Mouse (Mus musculus): Measurements from ENCODE around the gene Csrnp3.
A peak's percentile ranks its signal among the peaks of the same experiment; 100 is the strongest.

Csrnp3 gene

DNA sequence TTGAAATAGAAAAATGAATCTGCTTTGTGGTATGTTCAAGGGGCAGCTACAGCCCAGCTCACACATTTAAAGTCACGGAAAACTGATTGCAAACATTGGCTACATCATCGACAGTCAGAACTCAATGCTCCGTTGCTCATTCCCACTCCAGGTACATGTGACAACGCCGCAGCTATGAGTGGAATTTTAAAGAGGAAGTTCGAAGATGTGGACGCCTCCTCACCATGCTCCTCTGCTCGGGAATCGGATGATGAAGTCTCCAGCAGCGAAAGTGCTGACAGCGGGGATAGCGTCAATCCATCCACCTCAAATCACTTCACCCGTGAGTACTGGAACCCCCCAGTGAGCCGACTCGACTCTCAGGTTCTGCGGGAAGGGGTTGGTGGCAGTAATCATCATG is 103.2 kb downstream of the Csrnp3 start:
- no peak for DNase-seq (ENCODE audit: low read depth, low spot score)

GRCm38 (mm10) chr2:65953726-65954340 is 108.3 kb downstream of the Csrnp3 start:
- DNase-seq (ENCODE audit: low read depth, low spot score): no peak

DNA sequence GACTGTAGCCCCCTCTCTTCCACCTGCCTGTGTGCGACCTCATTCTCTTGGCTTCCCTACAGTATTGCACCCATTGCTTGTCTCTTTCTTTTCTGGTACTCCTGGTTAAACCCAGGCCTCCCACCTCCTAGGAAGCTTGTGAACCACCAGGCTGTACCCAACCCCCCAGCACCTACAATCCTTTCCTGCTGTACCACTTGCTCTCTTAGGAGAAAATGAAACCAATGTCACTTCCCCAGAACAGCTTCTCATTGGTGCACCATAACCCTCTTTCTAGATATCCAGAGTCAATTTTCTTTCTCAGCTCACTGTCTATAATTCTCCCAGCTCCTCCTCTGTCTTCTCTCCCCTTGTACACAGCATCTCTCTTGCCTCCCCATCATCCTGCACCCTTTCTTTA is 110.2 kb downstream of the Csrnp3 start:
- no peak for DNase-seq (ENCODE audit: low read depth, low spot score)

DNA sequence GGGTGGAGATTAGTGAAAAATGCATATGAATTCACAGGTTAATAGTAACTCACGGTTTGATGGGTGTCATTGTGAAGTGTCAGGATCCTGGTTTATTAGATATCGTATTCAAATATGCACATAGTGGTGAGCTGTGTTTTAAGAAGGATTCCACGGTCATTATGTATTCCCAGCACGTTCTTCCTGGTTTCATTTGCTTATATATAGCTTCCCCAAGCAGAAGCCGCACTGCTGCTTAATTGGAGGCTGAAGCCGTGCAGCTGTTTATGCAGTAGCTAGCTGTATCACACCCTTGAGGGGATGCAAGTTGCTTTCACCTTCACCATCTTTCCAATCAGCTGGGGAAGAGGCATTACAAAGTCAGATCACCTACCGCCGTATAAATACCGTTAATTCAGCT is 111.2 kb downstream of the Csrnp3 start:
- no peak for DNase-seq (ENCODE audit: low read depth, low spot score)

DNA sequence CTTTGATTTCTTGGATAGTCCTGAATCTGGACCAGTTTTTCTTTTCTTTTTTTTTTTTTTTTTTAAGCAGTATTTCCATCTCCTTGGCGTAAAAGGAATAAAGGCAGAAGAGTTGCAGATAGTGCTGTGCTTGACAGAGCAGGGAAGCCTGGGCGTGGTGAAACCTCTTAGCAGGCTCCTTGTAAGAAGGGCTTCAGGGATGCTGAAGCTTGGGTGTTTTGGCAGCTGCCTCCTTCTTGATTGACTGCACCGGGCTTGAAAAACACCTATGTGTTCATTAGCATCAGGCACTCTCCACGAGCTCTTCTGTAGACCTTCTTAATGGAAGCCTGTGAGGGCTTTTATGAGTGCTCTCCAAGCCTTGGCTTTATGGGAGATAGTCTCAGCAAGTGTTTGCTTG is 117.9 kb downstream of the Csrnp3 start:
- DNase-seq (ENCODE audit: low read depth, low spot score): no peak

GRCm38 (mm10) chr2:65968810-65969209 is 123.2 kb downstream of the Csrnp3 start:
- DNase-seq (ENCODE audit: low read depth, low spot score): no peak

DNA sequence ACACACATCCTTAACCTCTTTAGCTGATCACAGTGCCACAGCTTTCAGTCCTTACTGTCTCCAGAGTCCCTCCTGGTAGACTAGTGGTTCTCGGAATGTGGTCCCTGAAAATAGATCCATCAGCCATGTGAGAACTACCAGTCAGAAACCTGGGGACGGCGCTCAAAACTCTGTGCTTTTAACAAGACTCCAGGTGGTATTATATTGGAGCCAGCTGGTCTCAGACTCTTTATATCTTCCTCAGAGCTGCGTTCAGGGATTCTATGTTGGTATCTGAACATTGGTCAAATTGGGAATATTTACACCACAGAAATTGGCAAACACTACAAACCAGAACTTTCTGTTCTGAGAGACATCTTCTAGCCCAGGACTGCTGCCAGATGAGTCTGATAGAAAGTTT is 128.3 kb downstream of the Csrnp3 start:
- no peak for DNase-seq (ENCODE audit: low read depth, low spot score)

GRCm38 (mm10) chr2:65975383-65975782 is 129.8 kb downstream of the Csrnp3 start:
- no peak for DNase-seq (ENCODE audit: low read depth, low spot score)

GRCm38 (mm10) chr2:65979338-65980053 is 133.9 kb downstream of the Csrnp3 start:
- DNase-seq (ENCODE audit: low read depth, low spot score): no peak

DNA sequence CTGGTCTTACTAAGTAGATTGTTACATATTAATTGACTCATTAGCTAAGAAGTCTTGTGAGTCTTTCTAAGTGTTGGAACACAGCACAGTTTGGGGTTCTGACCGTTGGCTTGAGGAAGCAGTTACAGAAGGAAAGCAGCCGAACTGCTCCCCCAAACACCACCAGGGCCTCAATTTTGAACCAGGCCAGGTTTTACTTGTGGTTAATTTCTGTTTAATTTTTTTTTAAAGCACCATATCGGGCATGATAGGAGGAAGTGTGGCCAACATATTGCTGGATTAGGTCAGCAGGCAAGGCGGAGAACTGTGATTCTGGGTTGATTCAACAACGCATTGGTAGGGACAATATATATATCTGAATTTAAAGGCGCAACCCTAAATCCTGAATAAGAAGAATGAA is 135.9 kb downstream of the Csrnp3 start:
- no peak for DNase-seq (ENCODE audit: low read depth, low spot score)

DNA sequence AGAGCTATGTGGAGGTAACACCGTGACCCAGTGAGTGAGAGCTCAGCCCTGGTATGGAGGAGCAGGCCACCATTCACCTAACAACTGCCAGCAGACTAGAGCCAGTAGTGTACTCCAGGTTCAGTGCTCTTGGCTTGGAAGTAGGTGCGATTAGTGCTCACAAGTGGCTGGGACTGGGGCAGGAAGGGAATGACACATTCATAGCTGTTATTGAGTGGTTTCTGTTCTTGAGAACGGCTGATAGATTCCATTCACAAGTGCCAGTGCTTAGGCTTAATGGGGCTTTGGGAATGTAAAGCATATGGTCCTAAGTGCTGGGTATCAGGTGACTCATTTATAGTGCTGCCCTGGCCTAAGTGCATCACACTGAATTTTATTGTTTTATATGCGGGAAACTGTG is 136.4 kb downstream of the Csrnp3 start:
- DNase-seq (ENCODE audit: low read depth, low spot score): no peak

DNA sequence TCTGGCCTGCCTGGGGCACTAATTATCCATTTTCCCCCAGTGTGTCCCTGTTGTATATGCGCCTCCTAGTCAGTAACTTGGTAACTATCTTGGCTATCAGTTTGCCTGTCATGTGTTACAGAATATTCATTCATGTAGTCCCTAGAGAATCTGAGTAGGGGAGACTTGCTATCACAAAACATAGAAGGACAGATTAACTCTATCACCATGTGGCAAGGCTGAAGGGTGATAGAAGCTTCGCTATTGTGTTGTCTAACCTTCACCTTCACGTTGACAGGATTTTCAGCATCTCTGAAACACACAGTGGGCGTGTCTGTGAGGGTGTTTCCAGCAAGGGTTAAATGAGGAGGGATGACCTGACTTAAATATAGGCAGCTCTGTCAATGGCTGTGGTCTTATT is 140.1 kb downstream of the Csrnp3 start:
- DNase-seq (ENCODE audit: low read depth, low spot score): no peak

DNA sequence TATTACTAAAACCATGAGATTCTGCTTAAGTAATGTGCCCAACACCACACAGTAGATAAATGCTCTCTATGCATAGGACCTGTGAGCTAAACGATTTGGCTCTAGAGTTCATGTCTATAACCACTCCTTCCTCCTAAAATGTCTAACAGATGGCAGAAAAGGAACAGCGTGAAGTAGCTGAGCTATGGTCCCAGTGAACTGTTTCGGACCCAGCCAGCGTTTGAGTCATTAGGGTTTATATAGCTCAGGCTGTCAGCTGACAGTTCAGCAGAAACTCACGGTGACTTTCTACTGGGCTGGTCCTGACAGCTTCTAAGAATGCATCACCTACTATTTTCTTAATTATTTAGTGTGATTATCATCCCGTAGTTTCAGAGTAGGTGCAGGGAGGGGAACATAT is 141.5 kb downstream of the Csrnp3 start:
- no peak for DNase-seq (ENCODE audit: low read depth, low spot score)

DNA sequence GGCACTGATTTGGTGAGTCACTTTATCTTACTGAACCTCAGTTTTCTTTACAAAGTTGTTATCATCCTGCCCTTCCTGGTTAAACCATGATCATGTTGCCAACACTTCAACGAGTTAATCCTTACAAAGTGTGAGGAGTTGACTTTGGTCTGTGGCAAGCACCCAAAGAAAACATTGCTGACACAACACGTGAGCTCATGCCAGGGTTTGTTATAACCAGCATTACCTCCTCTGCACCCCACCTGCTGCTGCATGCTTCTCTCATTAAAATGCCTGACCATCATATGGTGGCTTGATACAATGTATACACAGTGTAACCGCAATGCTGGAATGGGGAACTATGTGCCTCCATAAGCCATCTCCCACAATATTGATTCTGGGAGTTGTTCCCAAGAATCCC is 142.0 kb downstream of the Csrnp3 start:
- DNase-seq (ENCODE audit: low read depth, low spot score): no peak

DNA sequence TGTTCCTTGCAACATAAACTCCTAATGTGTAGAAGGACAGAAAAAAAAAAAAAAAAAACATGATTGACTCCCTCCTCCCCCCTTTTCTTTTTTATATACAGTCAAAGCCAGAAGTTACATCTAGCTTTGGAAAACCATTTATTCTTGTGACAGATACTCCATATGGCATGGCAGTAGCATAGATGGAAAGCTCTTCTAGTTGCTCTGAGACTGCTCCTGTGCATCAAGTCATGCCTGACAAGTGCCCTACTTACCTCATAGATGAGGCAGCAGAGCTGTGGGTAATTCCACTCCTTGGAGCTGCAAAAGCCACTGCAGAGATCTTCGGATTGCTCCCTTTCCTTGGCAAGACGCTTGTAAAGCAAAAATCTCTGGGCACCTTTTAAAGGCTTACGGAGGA is 143.2 kb downstream of the Csrnp3 start:
- DNase-seq (ENCODE audit: low read depth, low spot score): no peak

DNA sequence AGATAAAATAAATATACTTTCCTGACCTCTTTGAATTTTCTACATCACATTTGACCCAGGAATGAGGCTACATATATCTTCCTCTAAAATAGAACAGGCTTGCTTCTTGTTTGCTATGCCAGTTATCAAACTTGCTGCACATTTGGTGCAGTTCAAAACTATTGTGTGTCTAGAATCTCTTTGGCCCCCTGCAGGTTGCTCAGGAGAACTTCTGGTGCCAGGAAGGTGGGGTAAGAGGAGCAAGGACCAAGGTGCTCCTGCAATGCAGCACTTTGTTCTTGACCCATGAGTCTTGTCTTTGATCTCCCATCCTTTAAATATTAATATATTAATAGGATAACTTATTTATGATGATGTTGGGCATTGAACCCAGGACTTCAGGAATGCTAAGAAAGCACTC is 144.5 kb downstream of the Csrnp3 start:
- no peak for DNase-seq (ENCODE audit: low read depth, low spot score)

DNA sequence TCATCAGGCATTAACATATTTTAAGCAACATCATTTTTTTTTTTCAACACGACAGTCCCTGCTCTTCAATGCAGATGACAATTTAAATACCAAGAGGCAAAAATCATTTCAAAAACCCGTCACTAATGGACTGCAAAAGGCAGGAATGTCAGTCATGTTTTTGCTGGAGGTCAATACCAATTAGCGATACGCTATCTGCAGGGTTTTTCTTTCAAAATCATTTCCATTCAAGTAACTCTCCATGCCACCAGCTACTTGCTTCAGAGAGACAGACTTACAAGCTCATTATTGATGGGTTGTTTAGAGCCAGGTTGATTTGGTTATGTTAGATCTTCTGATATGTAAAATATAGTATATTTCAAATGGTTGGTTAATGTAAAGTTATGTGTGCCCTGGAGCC is 145.2 kb downstream of the Csrnp3 start:
- no peak for DNase-seq (ENCODE audit: low read depth, low spot score)

- DNase-seq (ENCODE audit: low read depth, low spot score): no peak
Measured at GRCm38 (mm10) chr2:65993371-65993770, 147.8 kb downstream of the Csrnp3 start.

DNA sequence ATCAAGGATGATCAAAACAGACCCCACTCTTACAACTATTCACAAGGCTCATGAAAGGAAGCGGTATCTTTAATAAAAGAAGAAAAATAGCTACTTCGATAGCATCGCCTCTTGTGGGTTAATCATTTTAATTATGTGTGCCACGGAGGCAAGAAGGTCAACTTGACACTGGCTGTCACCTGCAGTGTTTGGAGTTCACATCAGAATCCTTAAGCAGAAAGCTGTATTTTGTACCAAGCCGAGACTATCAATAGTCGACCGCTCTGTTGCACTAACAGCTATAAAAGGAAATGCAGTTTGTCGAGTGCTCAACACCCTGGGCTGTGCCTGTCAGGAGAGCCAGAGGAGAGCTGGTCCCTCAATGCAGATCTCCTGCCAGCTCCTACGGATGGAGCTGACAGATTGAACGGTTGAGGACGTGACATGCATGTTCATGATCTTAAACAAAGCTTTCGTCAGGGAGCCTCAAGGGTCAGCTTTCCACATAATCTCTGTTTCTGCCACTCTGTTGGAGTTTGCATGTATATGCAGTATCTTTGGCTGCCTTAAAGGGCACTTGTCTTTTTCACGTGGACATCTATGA is 149.4 kb downstream of the Csrnp3 start:
- peak; percentile 55 for DNase-seq (ENCODE audit: low read depth, low spot score)

GRCm38 (mm10) chr2:65998747-65999146 is 153.2 kb downstream of the Csrnp3 start:
- DNase-seq (ENCODE audit: low read depth, low spot score): no peak

- no peak for DNase-seq (ENCODE audit: low read depth, low spot score)
Measured at GRCm38 (mm10) chr2:66008995-66009654, 163.6 kb downstream of the Csrnp3 start.

- no peak for DNase-seq (ENCODE audit: low read depth, low spot score)
Measured at GRCm38 (mm10) chr2:66009677-66010076, 164.1 kb downstream of the Csrnp3 start.

DNA sequence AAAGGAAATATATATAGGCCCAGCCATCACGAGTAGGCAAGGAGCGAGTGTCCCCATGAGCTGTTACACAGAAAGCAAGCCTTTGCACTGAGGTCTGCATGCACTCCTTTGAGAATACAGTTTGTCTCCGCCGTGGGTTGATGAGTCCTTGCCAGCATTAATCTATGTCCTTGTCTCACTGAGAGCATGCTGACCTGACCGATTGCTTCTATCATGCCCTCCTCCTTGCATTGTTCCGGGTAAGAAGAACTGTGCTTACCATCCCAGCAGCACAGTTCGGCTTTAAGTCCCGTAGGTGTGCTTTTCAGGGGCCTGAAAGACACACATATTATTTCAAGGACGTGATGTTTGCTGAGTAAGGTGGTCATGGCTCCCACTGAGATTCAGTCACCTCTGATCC is 173.1 kb downstream of the Csrnp3 start:
- no peak for DNase-seq (ENCODE audit: low read depth, low spot score)
